Mouse (Mus musculus): ENCODE measurements around the gene Ankrd44. TPM values are rescaled to one million over a fixed set of nuclear protein-coding genes. Genes with fewer than 3 reads are reported as not detected.
A peak's percentile ranks its signal among the peaks of the same experiment; 100 is the strongest.

Gene Ankrd44
- polyA plus RNA-seq, 1 experiment from 2014 or later = 10.5 TPM

DNA sequence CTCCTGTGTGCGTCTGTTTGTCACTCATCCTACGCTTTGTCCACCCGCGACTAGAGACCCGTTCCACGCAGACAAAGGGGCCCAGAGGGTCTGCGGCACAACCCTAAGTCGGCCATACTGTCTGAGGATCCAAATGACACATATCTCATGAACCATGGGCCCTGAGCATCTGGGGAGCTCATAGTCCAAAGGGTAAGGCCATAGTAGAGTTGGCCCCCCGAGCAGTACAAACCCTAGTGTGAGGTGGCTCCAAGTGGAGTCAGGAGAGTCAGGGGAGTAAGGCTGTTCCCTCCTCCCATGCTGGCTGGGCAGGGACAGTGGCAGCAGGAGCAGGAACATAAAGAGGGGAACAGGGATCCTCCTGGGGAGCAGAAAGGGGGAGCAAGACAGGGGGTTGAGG lies 324.5 kb downstream of the Ankrd44 start:
- H3K9ac ChIP-seq (ENCODE audit: low read length) = no peak overlapping the region
- no peaks in the 10 kb centered on the region for H3K4me1 ChIP-seq (ENCODE audit: control insufficient read depth in 2 of 2, insufficient read depth in 2 of 2, low read length in 2 of 2)
- H3K4me2 ChIP-seq (ENCODE audit: low read length) = no peak overlapping the region
- H3K36me3 ChIP-seq (ENCODE audit: control insufficient read depth, insufficient read depth, low read length) = no peaks in the 10 kb centered on the region
- H3K4me3 ChIP-seq (ENCODE audit: control insufficient read depth in 1 of 2, insufficient read depth in 1 of 2, low read depth in 1 of 2, low read length in 2 of 2) = no peak overlapping the region
- H3K27me3 ChIP-seq (ENCODE audit: control insufficient read depth, insufficient read depth, low read length) = no peaks in the 10 kb centered on the region
- peaks cover 6% of the 10 kb centered on the region; the same call in 1 of the 2 replicates for H3K9me3 ChIP-seq (ENCODE audit: control insufficient read depth, low read length)
- no peak overlapping the region for H3K27ac ChIP-seq (replicated peaks in 1 of 2; ENCODE audit: control insufficient read depth in 1 of 2, insufficient read depth in 1 of 2, low read depth in 2 of 2, low read length in 2 of 2)
- whole genome bisulfite sequencing = 93% methylated on average over 9 of the region's 9 CpGs
- ATAC-seq (ENCODE audit: insufficient number of reproducible peaks, insufficient read depth, low FRiP score, low read depth) = no peak

DNA sequence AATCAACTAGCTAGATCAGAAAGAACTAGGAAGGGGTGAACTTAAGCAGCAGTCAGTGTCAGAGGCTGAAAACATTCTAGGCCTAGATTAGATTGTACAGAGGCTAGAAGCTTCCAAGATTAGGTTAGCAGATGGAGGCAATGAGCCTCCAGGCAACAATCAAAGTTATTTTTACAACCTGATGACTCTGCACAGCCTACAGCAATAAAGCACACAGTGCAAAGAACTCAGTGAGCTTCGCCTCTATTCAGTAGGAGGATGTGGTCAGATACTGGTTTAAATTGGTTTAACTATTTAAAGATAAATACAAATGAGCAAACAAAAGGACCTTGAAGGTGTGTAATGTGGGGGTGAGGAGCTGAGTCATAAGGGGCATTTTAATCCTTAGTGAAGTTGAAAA lies 325.9 kb downstream of the Ankrd44 start:
- WGBS = 64% methylated on average over 1 of the region's 1 CpGs
- no peak for ATAC-seq (ENCODE audit: insufficient number of reproducible peaks, insufficient read depth, low FRiP score, low read depth)
- H3K36me3 ChIP-seq (ENCODE audit: control insufficient read depth, insufficient read depth, low read length) = no peaks in the 10 kb centered on the region
- no peaks in the 10 kb centered on the region for H3K27me3 ChIP-seq (ENCODE audit: control insufficient read depth, insufficient read depth, low read length)
- no peak overlapping the region for H3K4me2 ChIP-seq (ENCODE audit: low read length)
- 0 out of 4 replicates have a peak overlapping the region, but pooled peaks of 1 of the 2 experiments have one; percentile 14 for H3K27ac ChIP-seq (replicated peaks in 1 of 2; ENCODE audit: control insufficient read depth in 1 of 2, insufficient read depth in 1 of 2, low read depth in 2 of 2, low read length in 2 of 2)
- peaks cover 6% of the 10 kb centered on the region; the same call in 1 of the 2 replicates for H3K9me3 ChIP-seq (ENCODE audit: control insufficient read depth, low read length)
- H3K4me3 ChIP-seq (ENCODE audit: control insufficient read depth in 1 of 2, insufficient read depth in 1 of 2, low read depth in 1 of 2, low read length in 2 of 2) = no peak overlapping the region
- no peak overlapping the region for H3K9ac ChIP-seq (ENCODE audit: low read length)
- no peaks in the 10 kb centered on the region for H3K4me1 ChIP-seq (ENCODE audit: control insufficient read depth in 2 of 2, insufficient read depth in 2 of 2, low read length in 2 of 2)

DNA sequence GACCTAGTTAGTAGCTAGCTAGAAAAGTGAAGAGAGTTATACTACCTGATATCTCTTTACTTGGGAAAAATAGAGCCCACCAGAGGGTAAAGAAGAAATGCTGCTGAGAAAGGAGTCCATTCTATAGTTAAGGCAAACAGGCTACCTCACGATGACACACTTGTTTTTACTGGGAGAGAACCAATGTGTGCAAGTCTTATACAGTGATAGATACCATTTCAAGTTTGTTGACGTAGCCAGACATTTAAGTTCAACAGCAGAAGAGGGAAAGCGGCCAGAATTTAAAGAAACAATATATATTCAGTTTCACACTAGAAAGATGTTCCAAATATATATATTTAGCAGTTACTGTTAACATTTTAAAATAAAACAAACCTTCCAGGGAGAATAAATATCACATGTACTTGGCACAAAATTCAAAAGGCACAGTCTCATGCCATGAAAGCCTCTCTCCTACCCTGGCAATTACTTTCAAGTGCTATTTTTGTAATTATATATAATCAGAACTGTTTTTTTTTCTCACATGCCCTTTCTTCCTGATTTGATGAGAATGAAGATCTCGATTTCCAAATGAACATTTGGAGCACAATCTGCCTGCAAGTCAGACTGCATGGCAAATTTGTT lies 328.5 kb downstream of the Ankrd44 start:
- peaks cover 6% of the 10 kb centered on the region; the same call in 1 of the 2 replicates for H3K9me3 ChIP-seq (ENCODE audit: control insufficient read depth, low read length)
- WGBS = 79% methylated on average over 4 of the region's 4 CpGs
- no peaks in the 10 kb centered on the region for H3K27me3 ChIP-seq (ENCODE audit: control insufficient read depth, insufficient read depth, low read length)
- no peaks in the 10 kb centered on the region for H3K4me1 ChIP-seq (ENCODE audit: control insufficient read depth in 2 of 2, insufficient read depth in 2 of 2, low read length in 2 of 2)
- H3K4me2 ChIP-seq (ENCODE audit: low read length) = no peak overlapping the region
- ATAC-seq (ENCODE audit: insufficient number of reproducible peaks, insufficient read depth, low FRiP score, low read depth) = no peak
- H3K9ac ChIP-seq (ENCODE audit: low read length) = no peak overlapping the region
- H3K27ac ChIP-seq (replicated peaks in 1 of 2; ENCODE audit: control insufficient read depth in 1 of 2, insufficient read depth in 1 of 2, low read depth in 2 of 2, low read length in 2 of 2) = no peak overlapping the region
- H3K36me3 ChIP-seq (ENCODE audit: control insufficient read depth, insufficient read depth, low read length) = no peaks in the 10 kb centered on the region
- H3K4me3 ChIP-seq (ENCODE audit: control insufficient read depth in 1 of 2, insufficient read depth in 1 of 2, low read depth in 1 of 2, low read length in 2 of 2) = no peak overlapping the region

DNA sequence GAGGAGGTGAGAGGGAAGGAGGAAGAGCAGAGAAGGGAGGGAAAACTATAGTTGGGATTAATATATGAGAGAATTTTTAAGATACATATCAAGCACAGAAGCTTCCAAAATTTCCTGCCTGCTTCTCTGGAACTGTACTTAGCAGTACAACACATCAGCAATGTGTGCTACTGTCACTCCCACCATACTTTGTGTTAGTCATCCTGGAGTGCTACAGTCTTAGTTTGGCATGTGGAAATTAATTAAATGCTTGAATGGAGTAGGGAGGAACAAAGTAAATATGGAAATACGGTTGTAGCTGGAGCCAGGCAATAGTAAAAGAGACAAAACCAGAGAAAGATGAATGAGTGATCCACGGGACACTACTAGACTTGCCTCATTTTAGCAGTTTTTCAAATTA lies 330.0 kb downstream of the Ankrd44 start:
- no peak for ATAC-seq (ENCODE audit: insufficient number of reproducible peaks, insufficient read depth, low FRiP score, low read depth)
- H3K4me3 ChIP-seq (ENCODE audit: control insufficient read depth in 1 of 2, insufficient read depth in 1 of 2, low read depth in 1 of 2, low read length in 2 of 2) = no peak overlapping the region
- H3K36me3 ChIP-seq (ENCODE audit: control insufficient read depth, insufficient read depth, low read length) = no peaks in the 10 kb centered on the region
- H3K9me3 ChIP-seq (ENCODE audit: control insufficient read depth, low read length) = peaks cover 6% of the 10 kb centered on the region; the same call in 1 of the 2 replicates
- H3K27me3 ChIP-seq (ENCODE audit: control insufficient read depth, insufficient read depth, low read length) = no peaks in the 10 kb centered on the region
- no peak overlapping the region for H3K9ac ChIP-seq (ENCODE audit: low read length)
- no peaks in the 10 kb centered on the region for H3K4me1 ChIP-seq (ENCODE audit: control insufficient read depth in 2 of 2, insufficient read depth in 2 of 2, low read length in 2 of 2)
- no peak overlapping the region for H3K4me2 ChIP-seq (ENCODE audit: low read length)
- 80% methylated on average over 2 of the region's 2 CpGs for WGBS
- H3K27ac ChIP-seq (replicated peaks in 1 of 2; ENCODE audit: control insufficient read depth in 1 of 2, insufficient read depth in 1 of 2, low read depth in 2 of 2, low read length in 2 of 2) = no peak overlapping the region

Small RNA genes within 50 kb of the gene (microRNA-seq; reads per million reads assigned to microRNA genes)
- not detected for gene Gm24053

Other genes with a start within 250 kb of the Ankrd44 start
- gene Sf3b1, start 101.1 kb upstream of the Ankrd44 start, polyA plus RNA-seq (2014; fragmentation: Nextera tagmentation; extraction: Ambion mirVana) = 199 and 203 TPM in 2 replicates
- gene Coq10b, start 126.4 kb upstream of the Ankrd44 start, polyA plus RNA-seq (2014; fragmentation: Nextera tagmentation; extraction: Ambion mirVana) = 18.8 and 21.4 TPM in 2 replicates
- gene Hspe1, start 161.7 kb upstream of the Ankrd44 start, polyA plus RNA-seq (2014; fragmentation: Nextera tagmentation; extraction: Ambion mirVana) = 334 and 337 TPM in 2 replicates
- 380 and 382 TPM in 2 replicates for gene Hspd1, start 161.9 kb upstream of the Ankrd44 start, polyA plus RNA-seq (2014; fragmentation: Nextera tagmentation; extraction: Ambion mirVana)
- gene Mob4, start 204.8 kb upstream of the Ankrd44 start, polyA plus RNA-seq (2014; fragmentation: Nextera tagmentation; extraction: Ambion mirVana) = 121 and 122 TPM in 2 replicates

Measured in heart, embryonic 14.5 days (tissue).